Mouse (Mus musculus) myocyte (in vitro differentiated cells): ENCODE results near the gene C1qtnf12. TPM values are rescaled to one million over a fixed set of nuclear protein-coding genes. Genes with fewer than 3 reads are reported as not detected.

Source experiments
- H3K27me3 ChIP-seq: one replicate; pipeline ENCODE4 v1.6.1; 2011; ENCODE audit not compliant: control insufficient read depth, insufficient read depth, insufficient read length
- H3K36me3 ChIP-seq: one replicate; pipeline ENCODE4 v1.6.1; 2011; ENCODE audit not compliant: control insufficient read depth, insufficient read depth
- H3K4me2 ChIP-seq: one replicate; pipeline ENCODE4 v1.6.1; 2011; ENCODE audit warnings: low read depth, control low read depth
- H3K4me3 ChIP-seq: one replicate; pipeline ENCODE4 v1.5.1; 2011; ENCODE audit warnings: mild to moderate bottlenecking, control low read depth, moderate library complexity
- H3K79me2 ChIP-seq: one replicate; pipeline ENCODE4 v1.6.1; 2011; ENCODE audit not compliant: control insufficient read depth, insufficient read depth
- H3ac ChIP-seq: one replicate; pipeline ENCODE4 v1.6.1; 2011; ENCODE audit not compliant: control insufficient read depth, insufficient read length
- CEBPB ChIP-seq: IDR thresholded peaks from 2 replicates; pipeline ENCODE4 v1.6.1; 2011; ENCODE audit warnings: mild to moderate bottlenecking, moderate library complexity; ENCODE audit not compliant: poor library complexity, insufficient read depth, severe bottlenecking
- E2F4 ChIP-seq: IDR thresholded peaks from one replicate; pipeline ENCODE4 v1.6.1; 2011; ENCODE audit warnings: mild to moderate bottlenecking, control low read depth, moderate library complexity; ENCODE audit not compliant: insufficient read depth
- MAX ChIP-seq: IDR thresholded peaks from one replicate; pipeline ENCODE4 v1.6.1; 2011; ENCODE audit warnings: low read depth, mild to moderate bottlenecking, control low read depth
- MYOD1 ChIP-seq, 3 experiments: IDR thresholded peaks; one replicate each; pipeline ENCODE4 v1.6.1; 2011; ENCODE audit warnings: control low read depth in 2 of 3, low read depth in 2 of 3, mild to moderate bottlenecking in 2 of 3, moderate library complexity in 1 of 3; ENCODE audit not compliant: insufficient read length in 2 of 3, control insufficient read depth in 1 of 3
- MYOG ChIP-seq, 3 experiments: IDR thresholded peaks; one replicate each; pipeline ENCODE4 v1.6.1; 2011; ENCODE audit warnings: control low read depth in 2 of 3, low read depth in 2 of 3, mild to moderate bottlenecking in 2 of 3; ENCODE audit not compliant: insufficient read length in 2 of 3, control insufficient read depth in 1 of 3, insufficient read depth in 1 of 3
- POLR2A ChIP-seq: IDR thresholded peaks from one replicate; pipeline ENCODE4 v1.6.1; 2011; ENCODE audit warnings: low read depth, mild to moderate bottlenecking, control low read depth, moderate library complexity; ENCODE audit not compliant: insufficient read length
- POLR2AphosphoS2 ChIP-seq: IDR thresholded peaks from one replicate; pipeline ENCODE4 v1.6.1; 2011; ENCODE audit warnings: low read depth, control low read depth; ENCODE audit not compliant: insufficient read length
- REST ChIP-seq: IDR thresholded peaks from one replicate; pipeline ENCODE4 v1.6.1; 2011; ENCODE audit warnings: mild to moderate bottlenecking, control low read depth, moderate library complexity; ENCODE audit not compliant: insufficient read depth, insufficient read length
- SRF ChIP-seq: IDR thresholded peaks from one replicate; pipeline ENCODE4 v1.6.1; 2011; ENCODE audit warnings: low read depth; ENCODE audit not compliant: control insufficient read depth, insufficient read length
- TCF12 ChIP-seq: IDR thresholded peaks from one replicate; pipeline ENCODE4 v1.6.1; 2011; ENCODE audit warnings: mild to moderate bottlenecking, control low read depth; ENCODE audit not compliant: poor library complexity, insufficient read depth, severe bottlenecking
- TCF3 ChIP-seq: IDR thresholded peaks from one replicate; pipeline ENCODE4 v1.6.1; 2011; ENCODE audit warnings: low read depth, control low read depth; ENCODE audit not compliant: insufficient read length
- USF1 ChIP-seq: IDR thresholded peaks from one replicate; pipeline ENCODE4 v1.6.1; 2011; ENCODE audit warnings: low read depth, mild to moderate bottlenecking, control low read depth, moderate library complexity
- polyA plus RNA-seq: library from polyadenylated mRNA; unstranded; fragments of >200 nt; fragmentation: generic; extraction: Trizol; gene quantifications from one replicate; pipeline ENCODE4 v1.2.1, GENCODE M21; 2012; ENCODE audit warnings: missing spikeins

The C1qtnf12 gene
- polyA plus RNA-seq, 1 experiment = 2.1 TPM

DNA sequence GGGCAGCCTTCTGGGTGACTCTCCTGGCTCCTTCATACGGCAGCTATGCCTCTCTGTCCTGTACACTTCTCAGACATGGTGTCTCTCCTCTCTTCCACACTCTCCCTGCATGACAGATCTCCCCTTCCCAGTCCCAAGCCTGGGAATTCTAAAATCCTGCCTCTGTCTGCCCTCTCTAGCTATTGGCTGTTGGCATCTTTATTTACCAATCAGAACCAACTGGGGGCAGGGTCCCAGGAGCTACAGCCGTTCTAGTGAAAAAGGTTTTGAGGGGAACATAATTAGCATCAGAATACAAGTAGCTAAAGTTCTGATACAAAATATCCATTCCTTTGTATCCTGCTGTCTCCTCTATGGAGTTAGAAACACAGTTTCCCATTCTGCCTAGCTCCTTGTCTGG, 21.7 kb downstream of the C1qtnf12 start:
- Histone ChIP-seq H3K4me3 (no peak overlapping the region), H3K79me2 (no peaks in the 10 kb centered on the region), H3K27me3 (no peaks in the 10 kb centered on the region), H3ac (no peak overlapping the region), H3K4me2 (no peak overlapping the region), H3K36me3 (no peaks in the 10 kb centered on the region)
- TF ChIP-seq SRF = no peak
- no peak for TF ChIP-seq MYOD1 (IDR thresholded peaks at IDR 0.05; ENCODE audit: control insufficient read depth in 1 of 3, insufficient read length in 2 of 3, low read depth in 2 of 3)
- TF ChIP-seq E2F4 = no peak
- no peak for TF ChIP-seq TCF12
- no peak for TF ChIP-seq POLR2A
- no peak for TF ChIP-seq REST
- TF ChIP-seq MYOG (IDR thresholded peaks at IDR 0.05; ENCODE audit: control insufficient read depth in 1 of 3, insufficient read depth in 1 of 3, insufficient read length in 2 of 3, low read depth in 2 of 3) = no peak
- TF ChIP-seq TCF3 = no peak

DNA sequence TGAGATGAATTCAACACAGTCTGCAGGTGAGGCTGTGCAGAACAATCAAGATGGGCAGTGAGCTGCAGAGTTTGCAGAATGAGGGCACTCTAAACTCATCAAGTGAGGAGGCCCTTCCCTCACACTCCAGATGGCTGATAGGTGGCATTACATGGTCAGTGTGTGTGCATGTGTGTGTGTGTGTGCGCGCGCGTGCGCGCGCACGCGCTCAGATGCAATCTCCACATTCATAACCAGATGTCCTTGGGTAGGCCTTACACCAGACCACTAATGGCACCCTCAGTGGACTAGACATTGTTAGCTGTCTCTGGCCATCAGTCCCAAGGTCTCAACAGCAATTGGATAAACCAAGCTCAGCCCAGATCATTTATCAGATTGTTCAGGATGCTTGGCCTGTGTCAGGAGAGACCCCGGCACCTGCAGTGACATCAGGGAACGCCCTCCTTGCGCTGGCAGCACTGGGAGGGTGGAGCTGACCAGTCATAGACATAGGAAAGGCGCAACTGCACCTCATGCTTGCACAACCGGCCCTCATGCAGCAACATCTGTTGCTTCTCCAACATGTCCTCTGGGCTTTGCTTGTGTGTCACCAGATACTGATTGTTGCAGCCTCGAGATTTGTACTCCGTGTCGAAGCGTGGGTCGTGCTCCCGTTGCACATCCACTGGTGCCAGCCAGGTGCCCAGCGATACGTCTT, 29.2 kb downstream of the C1qtnf12 start:
- Histone ChIP-seq H3K27me3 (no peaks in the 10 kb centered on the region), H3K36me3 (no peaks in the 10 kb centered on the region), H3K4me2 (peak overlapping the region; percentile 77), H3K4me3 (peak overlapping the region; percentile 97), H3K79me2 (peaks cover 34% of the 10 kb centered on the region), H3ac (peak overlapping the region; percentile 93)
- no peak for TF ChIP-seq POLR2A
- TF ChIP-seq MYOG (IDR thresholded peaks at IDR 0.05; ENCODE audit: control insufficient read depth in 1 of 3, insufficient read depth in 1 of 3, insufficient read length in 2 of 3, low read depth in 2 of 3) = no peak
- TF ChIP-seq MYOD1 (IDR thresholded peaks at IDR 0.05; ENCODE audit: control insufficient read depth in 1 of 3, insufficient read length in 2 of 3, low read depth in 2 of 3) = no peak
- TF ChIP-seq SRF = no peak
- TF ChIP-seq TCF12 = no peak
- TF ChIP-seq E2F4 = no peak
- TF ChIP-seq REST = no peak
- no peak for TF ChIP-seq POLR2AphosphoS2
- no peak for TF ChIP-seq CEBPB
- TF ChIP-seq MAX = no peak
- TF ChIP-seq TCF3 = no peak
- TF ChIP-seq USF1 = no peak

DNA sequence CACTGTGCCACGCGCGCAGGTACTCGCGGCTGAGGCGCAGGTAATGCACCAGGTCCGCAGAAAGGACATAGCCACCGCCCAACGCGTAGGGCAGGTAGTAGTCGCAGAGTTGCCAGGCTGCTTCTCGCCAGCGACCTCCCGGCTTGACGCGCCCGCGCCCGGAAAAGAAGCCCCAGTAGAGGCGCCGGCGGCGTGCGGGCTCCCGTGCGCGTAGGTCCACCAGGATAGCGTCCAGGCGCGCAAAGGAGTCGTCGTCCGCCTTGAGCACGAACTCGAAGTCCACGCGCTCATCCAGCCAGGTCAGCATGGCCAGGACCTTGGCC, 29.8 kb downstream of the C1qtnf12 start:
- TF ChIP-seq MAX = no peak
- TF ChIP-seq E2F4 = no peak
- no peak for TF ChIP-seq TCF12
- TF ChIP-seq MYOG (IDR thresholded peaks at IDR 0.05; ENCODE audit: control insufficient read depth in 1 of 3, insufficient read depth in 1 of 3, insufficient read length in 2 of 3, low read depth in 2 of 3) = no peak
- no peak for TF ChIP-seq POLR2AphosphoS2
- no peak for TF ChIP-seq MYOD1 (IDR thresholded peaks at IDR 0.05; ENCODE audit: control insufficient read depth in 1 of 3, insufficient read length in 2 of 3, low read depth in 2 of 3)
- TF ChIP-seq SRF = no peak
- no peak for TF ChIP-seq REST
- no peak for TF ChIP-seq USF1
- no peak for TF ChIP-seq POLR2A
- TF ChIP-seq TCF3 = no peak
- no peak for TF ChIP-seq CEBPB
- Histone ChIP-seq H3K4me3 (peak overlapping the region; percentile 97), H3K36me3 (no peaks in the 10 kb centered on the region), H3K27me3 (no peaks in the 10 kb centered on the region), H3K79me2 (peaks cover 39% of the 10 kb centered on the region), H3ac (peak overlapping the region; percentile 93), H3K4me2 (peak overlapping the region; percentile 77)

DNA sequence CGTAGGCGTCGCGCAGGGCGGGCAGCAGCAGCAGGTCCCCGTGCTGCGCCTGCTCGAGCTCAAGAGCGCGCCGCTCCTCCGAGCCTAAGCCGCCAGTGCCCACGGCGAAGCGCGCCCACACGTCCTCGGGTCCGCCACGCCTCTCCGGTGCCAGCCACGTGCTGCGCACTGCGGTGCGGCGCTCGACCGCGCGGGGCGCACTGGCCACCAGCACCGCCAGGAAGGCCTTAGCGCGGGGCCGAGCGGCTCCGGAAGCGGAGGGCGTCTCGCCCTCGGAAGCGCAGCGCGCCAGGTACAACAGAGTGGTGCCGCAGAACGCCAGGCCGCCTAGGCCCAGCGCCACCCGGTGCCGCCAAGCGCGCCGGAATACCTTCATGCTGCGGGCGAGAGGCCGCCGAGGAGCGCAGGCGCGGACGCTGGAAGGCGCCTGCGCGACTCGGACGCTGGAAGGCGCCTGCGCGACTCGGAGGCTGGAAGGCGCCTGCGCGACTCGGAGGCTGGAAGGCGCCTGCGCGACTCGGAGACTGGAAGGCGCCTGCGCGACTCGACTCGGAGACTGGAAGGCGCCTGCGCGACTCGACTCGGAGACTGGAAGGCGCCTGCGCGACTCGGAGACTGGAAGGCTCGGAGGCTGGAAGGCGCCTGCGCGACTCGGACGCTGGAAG, 30.3 kb downstream of the C1qtnf12 start, which contains the start of the genes B3galt6 and Sdf4:
B3galt6 (minus strand) TSS at position 409 of the 665 bp plus-strand sequence.
Sdf4 (plus strand) TSS at position 632 of the 665 bp plus-strand sequence.
- no peaks in the 10 kb centered on the region for H3K27me3 ChIP-seq
- no peaks in the 10 kb centered on the region for H3K36me3 ChIP-seq
- H3K79me2 ChIP-seq = peaks cover 44% of the 10 kb centered on the region
- no peak for TF ChIP-seq TCF3
- TF ChIP-seq MYOD1 (IDR thresholded peaks at IDR 0.05; ENCODE audit: control insufficient read depth in 1 of 3, insufficient read length in 2 of 3, low read depth in 2 of 3) = peak in 2 of 3 experiments; percentile 1 to 58
- peak; percentile 75 for TF ChIP-seq POLR2AphosphoS2
- no peak for TF ChIP-seq REST
- peak; percentile 72 for TF ChIP-seq USF1
- peak; percentile 36 for TF ChIP-seq SRF
- TF ChIP-seq MYOG (IDR thresholded peaks at IDR 0.05; ENCODE audit: control insufficient read depth in 1 of 3, insufficient read depth in 1 of 3, insufficient read length in 2 of 3, low read depth in 2 of 3) = peak in 2 of 3 experiments; percentile 28 to 59
- peak; percentile 82 for TF ChIP-seq POLR2A
- no peak for TF ChIP-seq CEBPB
- peak; percentile 76 for TF ChIP-seq MAX
- no peak for TF ChIP-seq TCF12
- TF ChIP-seq E2F4 = no peak
- H3K4me3 ChIP-seq = peak within 1 kb of the TSS; percentile 97
- H3ac ChIP-seq = peak within 1 kb of the TSS; percentile 93
- peak within 1 kb of the TSS; percentile 96 for H3K4me2 ChIP-seq
